8 mouse cellular contexts compared by ENCODE assay signal in genomic region chr9:50745806-50746205, GRCm38 (mm10). TPM values are rescaled to one million over a fixed set of nuclear protein-coding genes. Genes with fewer than 3 reads are reported as not detected.
A peak's percentile ranks its signal among the peaks of the same experiment; 100 is the strongest.
DNase-seq lines count a peak whose midpoint lies in the region; ATAC-seq lines count a peak whose summit lies in the region.
"Had no signal": no experiment of that assay in that cellular context is flagged by ENCODE, and none has a peak within 500 bp of the region (broad histone marks: within the 10 kb centered on the region; RNA-seq: fewer than 3 reads in every experiment).

No protein-coding gene starts in this region.

- H3K4me2 ChIP-seq in hindbrain, embryonic 11.5 days (replicated peaks; ENCODE audit: low read depth, low read length): peak overlapping the region; percentile 46
- peak overlapping the region; percentile 57 for H3K4me2 ChIP-seq in lung, embryonic 15.5 days

- no peak for ATAC-seq in hindbrain, embryonic 11.5 days (ENCODE audit: low FRiP score)
- ATAC-seq in lung, embryonic 15.5 days (ENCODE audit: borderline replicate concordance, extremely low read depth, low FRiP score, low TSS enrichment): peak; percentile 78; the same call in 1 of the 2 replicates

- H3K27me3 ChIP-seq in hindbrain, embryonic 11.5 days (ENCODE audit: control insufficient read depth, insufficient read depth, low read length): no peaks in the 10 kb centered on the region
- no peaks in the 10 kb centered on the region for H3K27me3 ChIP-seq in lung, embryonic 15.5 days

- WGBS in hindbrain, embryonic 11.5 days: 13% methylated on average over 7 of the region's 7 CpGs
- WGBS in lung, embryonic 15.5 days: 16% methylated on average over 7 of the region's 7 CpGs

- H3K9me3 ChIP-seq in hindbrain, embryonic 11.5 days (ENCODE audit: control insufficient read depth, low read length): no peaks in the 10 kb centered on the region
- H3K9me3 ChIP-seq in lung, embryonic 15.5 days: no peaks in the 10 kb centered on the region

- H3K4me1 ChIP-seq in hindbrain, embryonic 11.5 days (replicated peaks; ENCODE audit: control insufficient read depth, insufficient read depth, low read length): 0 out of 2 replicates have a peak, but pooled peaks cover 4% of the 10 kb centered on the region
- H3K4me1 ChIP-seq in lung, embryonic 15.5 days: 0 out of 2 replicates have a peak, but pooled peaks cover 11% of the 10 kb centered on the region

- H3K4me3 ChIP-seq in hindbrain, embryonic 11.5 days (ENCODE audit: low read depth, low read length): peak overlapping the region; percentile 23
- H3K4me3 ChIP-seq in lung, embryonic 15.5 days: peak overlapping the region; percentile 41

- H3K27ac ChIP-seq in hindbrain, embryonic 11.5 days (ENCODE audit: low read depth, low read length): no peak overlapping the region
- H3K27ac ChIP-seq in lung, embryonic 15.5 days: peak overlapping the region; percentile 91

- peak overlapping the region; percentile 45; the same call in 1 of the 2 replicates for H3K9ac ChIP-seq in hindbrain, embryonic 11.5 days (ENCODE audit: low read depth, low read length)
- peak overlapping the region; percentile 41 for H3K9ac ChIP-seq in lung, embryonic 15.5 days

- H3K36me3 ChIP-seq in hindbrain, embryonic 11.5 days (ENCODE audit: control insufficient read depth, insufficient read depth, low read length): no peaks in the 10 kb centered on the region
- no peaks in the 10 kb centered on the region for H3K36me3 ChIP-seq in lung, embryonic 15.5 days

- peak; percentile 53 for DNase-seq in urinary bladder, postnatal 14 days (ENCODE audit: low spot score)
- DNase-seq in urinary bladder, adult 2 months (ENCODE audit: low spot score): no peak
- DNase-seq in hindbrain, embryonic 11.5 days (ENCODE audit: low spot score): no peak
- peak; percentile 60 for DNase-seq in yolk sac, embryonic 10.5 days (ENCODE audit: low spot score)
- no peak for DNase-seq in MN1 (ENCODE audit: low spot score)
- DNase-seq in urinary bladder, adult 18-20 months (ENCODE audit: low spot score in 2 of 2): no peak
- DNase-seq: adrenal gland, postnatal 25 days had no signal

RNA-seq across cellular contexts. Expression of gene 2310030G06Rik, which starts 0.5 kb away (rescaled TPM):
- polyA plus RNA-seq in urinary bladder, adult 2 months (2012; rRNA removed): 12.4 and 13.5 TPM in 2 replicates
- polyA plus RNA-seq in hindbrain, embryonic 11.5 days (2014; fragmentation: Nextera tagmentation; extraction: Ambion mirVana): 1.3 and 1.7 TPM in 2 replicates
- polyA plus RNA-seq in lung, embryonic 15.5 days (2015; fragmentation: Nextera tagmentation; extraction: Ambion mirVana): 13.2 and 16.2 TPM in 2 replicates

RNA-seq across cellular contexts. Expression of gene Cryab, which starts 5.3 kb away (rescaled TPM):
- 150 and 169 TPM in 2 replicates for polyA plus RNA-seq in urinary bladder, adult 2 months (2012; rRNA removed)
- polyA plus RNA-seq in hindbrain, embryonic 11.5 days (2014; fragmentation: Nextera tagmentation; extraction: Ambion mirVana): 5.9 and 7.4 TPM in 2 replicates
- 111 and 131 TPM in 2 replicates for polyA plus RNA-seq in lung, embryonic 15.5 days (2015; fragmentation: Nextera tagmentation; extraction: Ambion mirVana)

RNA-seq across cellular contexts. Expression of gene Hspb2, which starts 6.3 kb away (rescaled TPM):
- 48.5 and 54.7 TPM in 2 replicates for polyA plus RNA-seq in urinary bladder, adult 2 months (2012; rRNA removed)
- 1.9 and 2.4 TPM in 2 replicates for polyA plus RNA-seq in hindbrain, embryonic 11.5 days (2014; fragmentation: Nextera tagmentation; extraction: Ambion mirVana)
- 14.5 and 16.4 TPM in 2 replicates for polyA plus RNA-seq in lung, embryonic 15.5 days (2015; fragmentation: Nextera tagmentation; extraction: Ambion mirVana)

RNA-seq across cellular contexts. Expression of gene Dixdc1, which starts 6.5 kb away (rescaled TPM):
- 9.1 and 11.4 TPM in 2 replicates for polyA plus RNA-seq in urinary bladder, adult 2 months (2012; rRNA removed)
- polyA plus RNA-seq in hindbrain, embryonic 11.5 days (2014; fragmentation: Nextera tagmentation; extraction: Ambion mirVana): 25.2 and 31.0 TPM in 2 replicates
- polyA plus RNA-seq in lung, embryonic 15.5 days (2015; fragmentation: Nextera tagmentation; extraction: Ambion mirVana): 7.4 and 7.8 TPM in 2 replicates

RNA-seq across cellular contexts. Expression of gene Fdxacb1, which starts 22.2 kb away (rescaled TPM):
- 8.2 and 8.6 TPM in 2 replicates for polyA plus RNA-seq in urinary bladder, adult 2 months (2012; rRNA removed)
- polyA plus RNA-seq in hindbrain, embryonic 11.5 days (2014; fragmentation: Nextera tagmentation; extraction: Ambion mirVana): 13.4 and 15.5 TPM in 2 replicates
- polyA plus RNA-seq in lung, embryonic 15.5 days (2015; fragmentation: Nextera tagmentation; extraction: Ambion mirVana): 11.3 and 12.2 TPM in 2 replicates

Comparison
In these comparisons a context has a peak if more than half of its experiments do, and no peak if none do; other contexts are left out.
1. DNase-seq: peak in urinary bladder, postnatal 14 days (single experiment) and yolk sac, embryonic 10.5 days (single experiment); none in urinary bladder, adult 2 months (single experiment), hindbrain, embryonic 11.5 days (single experiment), MN1 (single experiment) and urinary bladder, adult 18-20 months (0 of 2).
2. RNA of gene Cryab, which starts 5.3 kb away (polyA plus RNA-seq): 150 to 169 TPM in urinary bladder, adult 2 months and 111 to 131 TPM in lung, embryonic 15.5 days; 5.9 to 7.4 TPM in hindbrain, embryonic 11.5 days; every median in the first group is over 10 times any median in the second.